Mouse (Mus musculus) mesoderm, embryonic 11.5 days (tissue): ENCODE results near the gene Hltf.
"Not testable (repeated sequence)": the region's sequence is repeated elsewhere in the genome, so short reads cannot be mapped to it uniquely, and the experiment has no call there.

Experiments
- DNase-seq: peaks from one replicate; pipeline ENCODE4 v3.0.0-alpha.2; 2012; ENCODE audit warnings: low read depth, low spot score

Gene Hltf

GRCm38 (mm10) chr3:20104318-20104717 lies 46.7 kb downstream of the Hltf start:
- no peak for DNase-seq

DNA sequence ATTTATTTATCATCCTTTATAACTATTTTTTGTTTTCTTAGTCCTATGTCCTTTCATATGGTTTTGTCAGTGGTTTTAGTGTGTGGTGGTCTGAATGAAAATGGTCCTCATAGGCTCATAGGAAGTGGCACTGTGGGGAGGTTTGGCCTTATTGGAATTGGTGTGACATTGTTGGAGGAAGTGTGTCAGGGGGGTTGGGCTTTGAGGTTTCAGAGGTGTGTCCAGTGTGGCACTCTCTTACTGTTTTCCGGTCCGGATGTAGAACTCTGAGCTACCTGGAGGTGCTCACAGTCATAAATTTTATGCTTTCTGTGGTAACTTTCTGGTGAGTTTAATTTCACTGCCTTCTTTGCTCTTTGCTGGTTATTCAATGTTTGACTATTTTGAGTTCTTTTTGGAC lies 47.2 kb downstream of the Hltf start:
- DNase-seq, result no peak

DNA sequence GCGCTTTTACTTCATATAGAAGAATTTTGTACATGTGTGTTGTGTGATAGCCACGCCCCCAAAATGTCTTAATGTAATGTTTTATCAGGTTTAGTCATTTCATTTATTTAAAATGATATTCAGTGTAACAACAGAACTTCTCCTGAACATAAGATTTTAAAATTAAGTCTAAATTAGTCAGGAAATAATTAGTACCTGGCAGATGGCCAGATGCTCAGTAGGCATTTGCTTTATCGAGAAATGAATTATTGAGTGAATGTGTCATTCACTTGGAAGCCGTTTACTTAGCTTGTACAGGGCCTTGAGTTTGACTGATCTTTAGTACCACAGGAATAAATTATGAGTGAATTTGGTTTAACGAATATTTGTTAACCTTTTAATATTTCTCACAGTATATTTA lies 51.3 kb downstream of the Hltf start:
- no peak for DNase-seq

GRCm38 (mm10) chr3:20111913-20112312 lies 54.3 kb downstream of the Hltf start:
- no peak for DNase-seq

DNA sequence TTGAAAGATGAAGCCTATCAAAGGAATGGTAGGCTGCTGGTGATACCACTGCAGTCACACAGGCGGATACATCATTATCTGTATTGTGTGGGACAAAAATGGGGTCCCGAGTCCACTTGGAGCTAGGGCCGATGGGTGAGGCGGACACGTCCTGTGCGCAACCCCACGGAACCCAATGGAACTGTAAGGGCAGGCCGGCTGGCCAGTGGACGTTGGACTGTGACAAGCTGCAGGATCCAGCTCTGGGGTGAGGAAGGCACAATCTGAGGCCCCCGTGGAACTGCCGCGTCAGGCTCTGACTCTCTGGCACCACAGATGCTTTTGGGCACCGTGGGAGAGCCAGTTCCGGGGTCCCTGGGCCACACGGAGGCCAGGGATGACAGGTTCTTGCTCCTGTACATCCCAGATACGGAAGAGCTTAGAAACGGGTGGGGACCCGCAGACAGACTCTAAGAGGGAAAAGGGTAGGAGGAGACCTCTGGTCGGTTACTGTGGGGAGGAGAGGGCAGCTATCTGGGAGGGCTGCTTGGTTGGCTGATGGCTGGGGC lies 61.5 kb downstream of the Hltf start:
- DNase-seq, result no peak

GRCm38 (mm10) chr3:20119686-20120244 lies 62.2 kb downstream of the Hltf start:
- no peak for DNase-seq

- not testable (repeated sequence) for DNase-seq
These were observed 64.0 kb downstream of the Hltf start for GRCm38 (mm10) chr3:20121582-20121981.

DNA sequence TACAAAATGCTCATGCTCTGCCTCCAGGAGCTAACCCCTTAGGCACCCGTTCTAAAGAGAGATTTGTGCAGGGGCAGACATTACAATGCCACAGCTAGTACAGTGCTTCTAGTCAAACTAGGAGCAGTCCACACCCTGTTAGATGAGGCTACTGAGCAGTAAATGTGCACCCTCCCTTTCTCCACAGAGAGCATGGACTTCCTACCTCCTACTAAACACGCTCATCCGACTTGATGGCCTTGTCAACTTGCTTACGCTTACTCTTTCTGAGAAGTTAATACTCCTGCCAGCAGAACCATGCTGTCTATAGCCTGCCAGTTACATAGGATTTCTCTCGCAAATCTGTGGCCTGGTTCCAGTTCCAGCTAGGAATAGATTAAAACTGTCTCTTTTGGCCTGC lies 68.0 kb downstream of the Hltf start:
- DNase-seq, result no peak

DNA sequence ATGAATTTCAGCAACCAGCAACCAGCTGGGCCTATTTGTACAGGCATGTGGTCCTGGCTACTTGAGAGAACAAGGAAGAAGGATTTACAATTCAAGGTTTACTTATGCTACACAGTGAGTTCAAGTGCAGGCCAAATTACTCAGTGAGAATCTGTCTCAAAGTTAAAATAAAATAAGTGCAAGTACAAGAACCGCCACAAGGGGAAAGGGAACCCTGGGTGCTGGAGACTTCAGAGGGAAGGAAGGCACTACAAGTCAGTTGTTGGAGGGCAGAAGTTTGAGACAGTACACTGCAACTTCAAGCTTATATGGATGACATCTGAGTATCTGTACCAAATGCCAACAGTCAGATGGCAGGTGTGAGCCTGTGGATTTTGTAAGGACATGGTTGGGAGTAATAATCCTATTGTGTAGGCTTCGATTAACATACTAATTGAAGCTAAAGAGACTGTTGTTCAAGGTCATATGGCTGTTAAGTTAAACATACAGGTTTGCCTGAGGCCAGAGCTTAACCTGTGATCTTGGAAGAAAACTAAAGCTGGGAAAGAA lies 69.5 kb downstream of the Hltf start:
- no peak for DNase-seq

GRCm38 (mm10) chr3:20129491-20129890 lies 71.9 kb downstream of the Hltf start:
- no peak for DNase-seq

GRCm38 (mm10) chr3:20130456-20131349 lies 73.1 kb downstream of the Hltf start:
- no peak for DNase-seq

GRCm38 (mm10) chr3:20131350-20131720 lies 73.7 kb downstream of the Hltf start:
- DNase-seq, result no peak

DNA sequence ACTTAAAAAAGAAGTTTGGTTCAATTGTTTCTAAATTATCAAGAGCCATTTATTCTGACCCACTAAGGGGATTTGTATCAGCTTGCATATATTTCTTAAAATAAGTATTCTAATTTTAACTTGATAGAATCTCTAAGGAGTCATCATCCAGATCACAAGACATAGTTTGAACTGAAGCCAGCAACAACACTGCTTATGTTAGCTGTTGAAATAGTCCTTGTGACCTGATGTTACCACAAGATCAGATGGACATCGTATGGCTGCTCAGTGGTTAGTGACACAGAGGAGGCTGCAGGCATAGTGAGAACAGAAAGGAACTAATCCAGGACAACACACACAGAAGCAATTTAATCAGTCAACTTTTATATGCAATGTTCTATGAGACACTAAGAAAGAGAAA lies 75.1 kb downstream of the Hltf start:
- DNase-seq, result no peak

GRCm38 (mm10) chr3:20133745-20134144 lies 76.1 kb downstream of the Hltf start:
- DNase-seq, result no peak

- no peak for DNase-seq
These were observed 76.9 kb downstream of the Hltf start for GRCm38 (mm10) chr3:20134545-20134944.

GRCm38 (mm10) chr3:20136868-20137581 lies 79.4 kb downstream of the Hltf start:
- no peak for DNase-seq

- no peak for DNase-seq
These were observed 83.6 kb downstream of the Hltf start for GRCm38 (mm10) chr3:20141240-20141639.

DNA sequence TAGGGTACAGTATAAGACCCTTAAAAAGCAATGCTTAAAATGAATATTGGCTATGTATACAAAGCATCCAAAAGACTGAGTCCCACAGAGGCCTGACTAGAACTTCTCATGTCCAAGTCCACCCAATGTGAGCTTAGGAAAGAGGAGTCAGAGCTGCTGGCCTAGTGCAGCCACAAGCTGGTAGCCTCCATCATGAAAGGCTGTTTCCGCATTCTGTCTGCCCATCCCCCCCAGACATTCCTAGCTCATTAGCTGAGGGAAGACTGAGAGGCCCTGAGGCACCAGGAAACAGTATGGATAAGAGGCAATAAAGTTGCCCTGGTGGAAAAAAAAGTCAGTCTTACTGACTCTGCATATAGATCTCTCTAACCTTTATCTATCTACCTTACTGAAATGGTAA lies 84.1 kb downstream of the Hltf start:
- DNase-seq, result peak; percentile 54

DNA sequence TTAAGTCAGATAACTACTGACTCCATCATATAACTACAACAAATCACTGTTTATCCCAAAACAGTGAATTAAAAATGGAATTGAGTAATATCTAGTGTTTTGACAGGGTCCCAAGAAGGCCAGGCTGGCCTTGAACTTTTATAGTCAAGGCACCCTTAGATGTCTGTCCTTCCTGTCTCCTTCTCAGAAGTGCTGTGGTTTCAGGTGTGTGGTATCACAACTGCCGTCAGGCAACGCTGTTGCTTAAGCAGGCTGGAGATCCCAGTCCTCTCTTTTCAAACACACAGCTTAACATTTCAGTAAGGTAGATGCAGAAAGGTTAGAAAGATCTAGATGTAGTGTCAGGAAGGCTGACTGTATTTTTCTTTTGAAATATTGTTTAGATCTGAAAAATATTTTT lies 84.5 kb downstream of the Hltf start:
- no peak for DNase-seq

GRCm38 (mm10) chr3:20142576-20142975 lies 85.0 kb downstream of the Hltf start:
- DNase-seq, result no peak

DNA sequence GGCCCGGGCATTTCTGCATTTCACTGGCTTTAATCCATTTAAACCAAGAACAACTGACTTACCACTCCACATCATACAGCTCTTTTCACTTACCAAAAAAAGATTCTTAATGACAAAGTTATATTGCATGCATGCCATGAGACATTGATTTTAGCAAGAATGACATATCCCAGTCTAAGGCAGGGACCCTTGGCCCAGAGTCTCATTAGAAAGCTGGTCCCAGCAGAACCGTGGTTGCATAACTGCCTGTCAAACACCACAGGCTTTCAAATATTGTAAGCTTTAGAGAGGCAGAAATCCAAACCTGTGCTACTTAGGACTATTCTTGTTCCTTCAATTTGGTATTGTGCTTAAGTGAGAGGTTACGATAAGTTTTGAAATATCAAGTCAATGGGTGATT lies 86.1 kb downstream of the Hltf start:
- DNase-seq, result no peak

DNA sequence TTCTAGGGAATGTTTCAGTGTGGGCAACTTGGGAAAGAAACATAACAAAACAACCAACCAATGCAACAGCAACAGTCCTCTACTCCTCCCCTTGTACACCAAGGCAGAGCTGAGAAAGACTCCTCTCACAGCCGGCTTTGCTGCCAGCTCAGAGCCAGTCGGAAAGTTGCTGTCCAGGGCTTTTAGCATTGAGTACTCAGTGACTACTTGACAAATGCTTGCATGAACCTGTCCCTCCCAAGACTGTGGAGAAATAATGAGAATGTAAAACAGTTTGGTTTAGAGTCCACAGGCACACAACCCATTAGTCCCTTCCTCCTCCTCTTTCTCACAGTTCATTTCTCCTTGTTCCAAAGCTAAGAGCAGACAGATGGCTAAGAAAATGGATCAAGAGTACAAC lies 86.8 kb downstream of the Hltf start:
- DNase-seq, result no peak
